Mouse (Mus musculus) testis, adult 2 months (tissue): Measurements from ENCODE around the gene Rgs8. TPM values are rescaled to one million over a fixed set of nuclear protein-coding genes. Genes with fewer than 3 reads are reported as not detected.

Experiments used
- H3K27ac ChIP-seq: fragments of 200-500 bp; 2 replicates; pipeline ENCODE4 v1.5.1; 2012; ENCODE audit warnings: low read depth, low read length; ENCODE audit not compliant: control insufficient read depth, insufficient read depth
- H3K27me3 ChIP-seq: fragments of 200-500 bp; 2 replicates; pipeline ENCODE4 v1.6.1; 2012; ENCODE audit warnings: mild to moderate bottlenecking, low read length, moderate library complexity; ENCODE audit not compliant: control insufficient read depth, insufficient read depth
- H3K36me3 ChIP-seq: fragments of 200-500 bp; 2 replicates; pipeline ENCODE4 v1.6.1; 2012; ENCODE audit warnings: mild to moderate bottlenecking, low read length; ENCODE audit not compliant: control insufficient read depth, insufficient read depth
- H3K4me1 ChIP-seq: fragments of 200-500 bp; 2 replicates; pipeline ENCODE4 v1.6.1; 2012; ENCODE audit warnings: low read length; ENCODE audit not compliant: control insufficient read depth, insufficient read depth
- H3K4me3 ChIP-seq: fragments of 200-500 bp; 2 replicates; pipeline ENCODE4 v1.5.1; 2012; ENCODE audit warnings: low read depth, mild to moderate bottlenecking, low read length, moderate library complexity, mixed read lengths; ENCODE audit not compliant: control insufficient read depth
- CTCF ChIP-seq: fragments of 200-500 bp; IDR thresholded peaks from 2 replicates; pipeline ENCODE4 v1.5.1; 2012; ENCODE audit warnings: low read depth, mild to moderate bottlenecking, inconsistent platforms, low read length, moderate library complexity; ENCODE audit not compliant: control insufficient read depth, insufficient read depth, insufficient replicate concordance
- POLR2A ChIP-seq: fragments of 200-500 bp; IDR thresholded peaks from 2 replicates; pipeline ENCODE4 v1.6.1; 2012; ENCODE audit warnings: low read depth, mild to moderate bottlenecking, inconsistent platforms, low read length, moderate library complexity; ENCODE audit not compliant: control insufficient read depth
- polyA plus RNA-seq: library from polyadenylated mRNA; depleted of rRNA; stranded (reverse); fragments of >200 nt; gene quantifications from 2 replicates; pipeline ENCODE4 v1.2.3, GENCODE M21; 2012

Rgs8 gene
- polyA plus RNA-seq, 1 experiment, result 0.06 TPM

DNA sequence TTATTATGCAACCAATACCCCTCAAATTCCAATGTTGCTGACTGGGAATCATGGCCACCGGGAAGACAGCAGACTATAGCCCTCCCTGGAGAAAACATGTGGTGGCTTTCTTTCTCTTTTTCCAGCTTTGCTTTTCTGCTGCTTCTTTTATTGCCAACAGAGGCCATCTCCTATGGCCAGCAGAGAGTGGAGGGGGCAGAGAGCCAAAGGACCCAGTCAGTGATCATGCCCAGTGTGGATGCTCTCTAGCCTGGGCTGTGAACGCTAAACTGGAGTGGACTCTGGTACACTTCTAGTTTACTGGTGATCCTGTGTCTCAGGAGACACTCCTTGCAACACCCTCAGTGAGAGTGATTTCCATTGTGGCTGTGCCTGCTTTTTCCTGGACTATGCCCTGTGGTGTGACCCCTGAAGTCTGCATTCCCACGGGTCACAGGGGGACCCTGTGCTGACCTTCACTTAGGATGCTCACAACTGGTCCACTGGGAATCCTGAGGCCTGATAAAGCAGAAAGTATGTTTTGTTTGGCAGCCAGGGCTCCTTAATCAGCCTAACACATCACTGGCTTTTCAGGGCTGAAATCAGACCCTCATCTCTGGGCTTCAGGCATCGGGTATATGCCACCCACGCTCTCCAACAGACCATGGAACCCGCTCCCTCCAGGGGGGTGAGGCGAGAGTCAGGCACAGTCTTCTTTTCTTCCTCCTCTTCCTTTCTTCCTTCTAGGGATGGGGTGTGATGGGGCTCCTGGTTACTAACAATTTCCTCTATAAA is 45.7 kb downstream of the Rgs8 start:
- TF ChIP-seq CTCF (no peak), POLR2A (no peak)
- Histone ChIP-seq H3K4me1 (0 out of 2 replicates have a peak, but pooled peaks cover 2% of the 10 kb centered on the region), H3K27me3 (no peaks in the 10 kb centered on the region), H3K4me3 (no peak overlapping the region), H3K36me3 (no peaks in the 10 kb centered on the region), H3K27ac (no peak overlapping the region)

GRCm38 (mm10) chr1:153700448-153701063 is 47.7 kb downstream of the Rgs8 start:
- Histone ChIP-seq H3K4me3 (no peak overlapping the region), H3K36me3 (no peaks in the 10 kb centered on the region), H3K4me1 (0 out of 2 replicates have a peak, but pooled peaks cover 2% of the 10 kb centered on the region), H3K27ac (no peak overlapping the region), H3K27me3 (no peaks in the 10 kb centered on the region)
- no peak for TF ChIP-seq POLR2A
- no peak for TF ChIP-seq CTCF

- no peak overlapping the region for H3K27ac ChIP-seq
- H3K36me3 ChIP-seq, result no peaks in the 10 kb centered on the region
- TF ChIP-seq POLR2A, result no peak
- no peak for TF ChIP-seq CTCF
- H3K27me3 ChIP-seq, result no peaks in the 10 kb centered on the region
- H3K4me1 ChIP-seq, result 0 out of 2 replicates have a peak, but pooled peaks cover 2% of the 10 kb centered on the region
- no peak overlapping the region for H3K4me3 ChIP-seq
Measured at GRCm38 (mm10) chr1:153701461-153701860, 48.6 kb downstream of the Rgs8 start.

- Histone ChIP-seq H3K27ac (no peak overlapping the region), H3K4me1 (0 out of 2 replicates have a peak, but pooled peaks cover 2% of the 10 kb centered on the region), H3K36me3 (no peaks in the 10 kb centered on the region), H3K27me3 (no peaks in the 10 kb centered on the region), H3K4me3 (no peak overlapping the region)
- no peak for TF ChIP-seq POLR2A
- no peak for TF ChIP-seq CTCF
Measured at GRCm38 (mm10) chr1:153702166-153702852, 49.5 kb downstream of the Rgs8 start.

DNA sequence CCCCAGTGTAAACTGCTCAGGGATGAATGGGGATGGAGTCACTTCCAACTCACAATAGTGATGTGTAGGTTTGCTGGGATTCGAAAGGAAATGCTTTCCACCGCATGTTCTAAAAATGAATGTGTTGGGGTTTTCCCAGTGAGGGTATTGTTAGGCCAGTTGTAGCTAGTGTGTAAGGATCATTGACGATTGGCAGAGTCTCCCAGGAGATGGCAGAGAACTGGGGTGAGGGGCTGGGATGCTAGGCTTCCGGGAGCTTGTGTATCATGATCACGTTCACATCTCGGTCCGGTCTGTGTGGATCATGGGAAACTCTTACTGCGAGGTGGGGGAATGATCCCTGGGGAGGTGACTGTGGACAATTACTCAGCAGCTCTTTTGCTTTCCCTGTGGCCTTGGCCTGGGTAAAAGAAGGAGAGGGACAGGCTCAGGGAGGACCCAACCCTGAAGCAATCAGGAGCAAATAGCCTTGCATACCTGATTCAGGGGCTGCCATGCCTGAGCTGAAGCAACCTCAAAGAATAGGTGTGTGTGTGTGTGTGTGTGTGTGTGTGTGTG is 50.1 kb downstream of the Rgs8 start:
- no peak for TF ChIP-seq CTCF
- TF ChIP-seq POLR2A, result no peak
- no peaks in the 10 kb centered on the region for H3K36me3 ChIP-seq
- no peak overlapping the region for H3K4me3 ChIP-seq
- no peak overlapping the region for H3K27ac ChIP-seq
- H3K27me3 ChIP-seq, result no peaks in the 10 kb centered on the region
- H3K4me1 ChIP-seq, result no peaks in the 10 kb centered on the region

DNA sequence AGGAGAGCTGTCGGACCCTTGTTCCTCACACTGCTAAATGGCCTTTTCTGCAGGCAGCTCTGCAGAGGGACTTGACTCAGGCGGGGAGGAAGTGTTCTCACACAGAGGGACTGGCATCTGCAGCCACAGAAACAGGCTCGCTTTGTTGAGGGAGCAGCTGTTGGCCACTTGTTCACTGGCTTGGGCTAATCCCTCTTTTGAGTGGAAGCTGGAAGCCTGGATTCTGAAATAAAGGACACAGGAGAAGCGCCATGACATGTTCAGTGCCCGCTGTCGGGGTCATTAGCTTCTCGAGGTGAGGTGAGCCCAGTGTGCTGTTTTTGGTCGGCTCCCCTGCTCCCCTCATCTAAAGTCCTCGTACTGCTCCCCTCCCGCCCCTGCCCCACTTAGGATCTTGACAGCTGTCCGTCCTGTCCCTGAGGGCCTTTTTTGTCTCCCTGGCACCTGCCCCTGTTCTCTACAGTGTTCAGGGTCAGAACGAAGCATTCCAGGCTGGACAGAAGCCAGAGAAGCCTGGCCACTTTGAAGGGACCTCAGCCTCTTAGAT is 50.7 kb downstream of the Rgs8 start:
- no peaks in the 10 kb centered on the region for H3K4me1 ChIP-seq
- H3K27ac ChIP-seq, result no peak overlapping the region
- TF ChIP-seq CTCF, result no peak
- no peak for TF ChIP-seq POLR2A
- no peaks in the 10 kb centered on the region for H3K36me3 ChIP-seq
- no peaks in the 10 kb centered on the region for H3K27me3 ChIP-seq
- no peak overlapping the region for H3K4me3 ChIP-seq

DNA sequence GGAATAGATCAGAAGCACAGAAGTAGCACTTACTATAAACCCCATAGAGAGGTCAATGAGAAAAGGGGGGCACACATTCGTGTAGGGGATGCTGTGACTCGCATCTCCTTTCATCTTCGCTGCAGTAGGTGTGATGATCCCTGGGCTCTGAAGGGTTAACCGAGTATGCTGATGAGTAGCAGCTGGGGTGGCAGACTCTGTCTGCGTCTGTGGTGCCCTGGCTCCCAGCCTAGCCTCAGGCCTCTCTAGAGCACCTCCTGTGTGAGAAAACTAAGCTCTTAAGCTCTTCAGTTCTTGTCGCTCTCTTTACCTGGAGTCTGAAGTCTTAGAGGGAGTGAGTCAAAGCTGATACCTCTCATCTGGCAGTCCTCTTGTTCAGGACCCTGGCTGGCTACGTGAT is 51.3 kb downstream of the Rgs8 start:
- TF ChIP-seq POLR2A (no peak), CTCF (no peak)
- no peaks in the 10 kb centered on the region for H3K4me1 ChIP-seq
- no peaks in the 10 kb centered on the region for H3K36me3 ChIP-seq
- no peak overlapping the region for H3K27ac ChIP-seq
- no peak overlapping the region for H3K4me3 ChIP-seq
- no peaks in the 10 kb centered on the region for H3K27me3 ChIP-seq
